Mouse (Mus musculus) intestine, postnatal 0 days (tissue): Measurements from ENCODE around the gene Gm42742. TPM values are rescaled to one million over a fixed set of nuclear protein-coding genes. Genes with fewer than 3 reads are reported as not detected.
A peak's percentile ranks its signal among the peaks of the same experiment; 100 is the strongest.

Experiments used
- ATAC-seq: fragments of 200-750 bp; cut with Nextera tagmentation; 2 replicates; pipeline ENCODE4 v1.8.0; 2017; ENCODE audit warnings: mild to moderate bottlenecking, moderate TSS enrichment, moderate library complexity
- H3K27ac ChIP-seq: fragments of 300-500 bp; sonication (generic); 2 replicates; pipeline ENCODE4 v1.5.1; 2014; ENCODE audit warnings: mild to moderate bottlenecking, low read depth, low read length, moderate library complexity
- H3K27me3 ChIP-seq: fragments of 300-500 bp; sonication (generic); replicated peaks from 2 replicates; pipeline ENCODE4 v1.6.1; 2014; ENCODE audit warnings: low read length, mixed read lengths; ENCODE audit not compliant: control insufficient read depth, insufficient read depth
- H3K36me3 ChIP-seq: fragments of 300-500 bp; sonication (generic); 2 replicates; pipeline ENCODE4 v1.6.1; 2014; ENCODE audit warnings: mild to moderate bottlenecking, moderate library complexity; ENCODE audit not compliant: control insufficient read depth, insufficient read depth
- H3K4me1 ChIP-seq: fragments of 300-500 bp; sonication (generic); replicated peaks from 2 replicates; pipeline ENCODE4 v1.6.1; 2014; ENCODE audit warnings: antibody characterized with exemption, low read length, mixed read lengths; ENCODE audit not compliant: control insufficient read depth, insufficient read depth
- H3K4me2 ChIP-seq: fragments of 300-500 bp; sonication (generic); replicated peaks from 2 replicates; pipeline ENCODE4 v1.6.1; 2014; ENCODE audit warnings: low read depth, mild to moderate bottlenecking, moderate library complexity
- H3K4me3 ChIP-seq: fragments of 300-500 bp; sonication (generic); 2 replicates; pipeline ENCODE4 v1.5.1; 2014; ENCODE audit warnings: low read depth, low read length
- H3K9ac ChIP-seq: fragments of 300-500 bp; sonication (generic); 2 replicates; pipeline ENCODE4 v1.6.1; 2014; ENCODE audit warnings: mild to moderate bottlenecking, low read depth, low read length
- H3K9me3 ChIP-seq: fragments of 300-500 bp; sonication (generic); 2 replicates; pipeline ENCODE4 v1.6.1; 2016; ENCODE audit warnings: mixed run types; ENCODE audit not compliant: control insufficient read depth
- CTCF ChIP-seq: sonication (generic); IDR thresholded peaks from 2 replicates; pipeline ENCODE4 v1.5.1; 2016; ENCODE audit warnings: low read depth, mild to moderate bottlenecking, control low read depth, antibody characterized with exemption, moderate library complexity
- WGBS: fragments of 180-500 bp; shearing (Covaris S2); extraction: QIAGEN DNeasy Blood & Tissue Kit; methylation state at CpG from one replicate; pipeline ENCODE4 v1.1.7; 2014; 5-methylcytosine and 5-hydroxymethylcytosine counted together
- polyA plus RNA-seq: library from polyadenylated mRNA; unstranded; fragments of >200 nt; fragmentation: Nextera tagmentation; extraction: Ambion mirVana; gene quantifications from 2 replicates; pipeline ENCODE4 v1.2.1, GENCODE M21; 2015

The Gm42742 gene
- polyA plus RNA-seq, 1 experiment from 2014 or later = 15.7 TPM

GRCm38 (mm10) chr7:127021563-127022527 lies 948 bp upstream of the Gm42742 start:
- Histone ChIP-seq H3K4me1 (peaks cover 11% of the 10 kb centered on the region; the same call in 1 of the 2 replicates), H3K4me3 (peak overlapping the region; percentile 41; the same call in 1 of the 2 replicates)
- no peak for TF ChIP-seq CTCF

GRCm38 (mm10) chr7:127020491-127020890 lies 406 bp downstream of the Gm42742 start:
- Histone ChIP-seq H3K27me3 (no peaks in the 10 kb centered on the region), H3K27ac (no peak overlapping the region), H3K4me1 (peaks cover 11% of the 10 kb centered on the region; the same call in 1 of the 2 replicates), H3K4me2 (peak overlapping the region; percentile 73), H3K9ac (no peak overlapping the region), H3K36me3 (peaks cover 24% of the 10 kb centered on the region), H3K9me3 (no peaks in the 10 kb centered on the region), H3K4me3 (peak overlapping the region; percentile 41)
- ATAC-seq = no peak
- TF ChIP-seq CTCF = no peak
- 37% methylated on average over 5 of the region's 5 CpGs for WGBS

More at GRCm38 (mm10) chr7:127021563-127022527, 948 bp upstream of the Gm42742 start:
- WGBS = 40% methylated on average over 5 of the region's 5 CpGs
- Histone ChIP-seq H3K4me2 (peak overlapping the region; percentile 73), H3K27me3 (no peaks in the 10 kb centered on the region), H3K9me3 (no peaks in the 10 kb centered on the region), H3K9ac (0 out of 2 replicates have a peak overlapping the region, but pooled peaks have one; percentile 11), H3K36me3 (peaks cover 24% of the 10 kb centered on the region), H3K27ac (peak overlapping the region; percentile 28; the same call in 1 of the 2 replicates)
- ATAC-seq = no peak

- peak overlapping the region; percentile 41; the same call in 1 of the 2 replicates for H3K4me3 ChIP-seq
- 69% methylated on average over 3 of the region's 3 CpGs for WGBS
Observed at GRCm38 (mm10) chr7:127020031-127020430, 866 bp downstream of the Gm42742 start.

GRCm38 (mm10) chr7:127019306-127019960 lies 1.5 kb downstream of the Gm42742 start:
- ATAC-seq = no peak
- WGBS = 80% methylated on average over 14 of the region's 14 CpGs
- no peak overlapping the region for H3K4me3 ChIP-seq
- H3K4me1 ChIP-seq = peaks cover 11% of the 10 kb centered on the region; the same call in 1 of the 2 replicates
- no peak for TF ChIP-seq CTCF
- no peak overlapping the region for H3K27ac ChIP-seq
- peaks cover 24% of the 10 kb centered on the region for H3K36me3 ChIP-seq
- no peaks in the 10 kb centered on the region for H3K9me3 ChIP-seq
- H3K27me3 ChIP-seq = no peaks in the 10 kb centered on the region
- peak overlapping the region; percentile 73 for H3K4me2 ChIP-seq
- no peak overlapping the region for H3K9ac ChIP-seq

More at GRCm38 (mm10) chr7:127020031-127020430, 866 bp downstream of the Gm42742 start:
- peak overlapping the region; percentile 73 for H3K4me2 ChIP-seq
- no peak overlapping the region for H3K27ac ChIP-seq
- H3K4me1 ChIP-seq = peaks cover 11% of the 10 kb centered on the region; the same call in 1 of the 2 replicates
- no peak for TF ChIP-seq CTCF
- no peak overlapping the region for H3K9ac ChIP-seq
- H3K9me3 ChIP-seq = no peaks in the 10 kb centered on the region
- H3K36me3 ChIP-seq = peaks cover 24% of the 10 kb centered on the region
- H3K27me3 ChIP-seq = no peaks in the 10 kb centered on the region
- no peak for ATAC-seq

- H3K9ac ChIP-seq = no peak overlapping the region
- TF ChIP-seq CTCF = no peak
- WGBS = 75% methylated on average over 15 of the region's 15 CpGs
- no peaks in the 10 kb centered on the region for H3K9me3 ChIP-seq
- no peak overlapping the region for H3K27ac ChIP-seq
- peaks cover 9% of the 10 kb centered on the region; the same call in 1 of the 2 replicates for H3K4me1 ChIP-seq
- H3K27me3 ChIP-seq = no peaks in the 10 kb centered on the region
- H3K36me3 ChIP-seq = peaks cover 17% of the 10 kb centered on the region
- no peak overlapping the region; the same call in 1 of the 2 replicates for H3K4me2 ChIP-seq
- no peak overlapping the region for H3K4me3 ChIP-seq
- no peak for ATAC-seq
Observed at GRCm38 (mm10) chr7:127018416-127019305, 2.2 kb downstream of the Gm42742 start.
